Comparison of ENCODE assay signal across 10 mouse cellular contexts in genomic region chrX:77741383-77741782, GRCm38 (mm10). TPM values are rescaled to one million over a fixed set of nuclear protein-coding genes. Genes with fewer than 3 reads are reported as not detected.
A peak's percentile ranks its signal among the peaks of the same experiment; 100 is the strongest.
DNase-seq lines count a peak whose midpoint lies in the region; ATAC-seq and TF ChIP-seq lines count a peak whose summit lies in the region.
"Had no signal": no experiment of that assay in that cellular context is flagged by ENCODE, and none has a peak within 500 bp of the region (broad histone marks: within the 10 kb centered on the region; RNA-seq: fewer than 3 reads in every experiment).

No protein-coding gene starts in this region.

- H3K9me3 ChIP-seq in heart, embryonic 10.5 days: no peaks in the 10 kb centered on the region
- no peaks in the 10 kb centered on the region for H3K9me3 ChIP-seq in forebrain, embryonic 13.5 days (replicated peaks)
- H3K9me3 ChIP-seq: embryonic facial prominence, embryonic 12.5 days; stomach, embryonic 15.5 days had no signal

- H3K4me1 ChIP-seq in heart, embryonic 10.5 days: no peaks in the 10 kb centered on the region
- H3K4me1 ChIP-seq in thymus, adult 2 months (replicated peaks; ENCODE audit: control insufficient read depth, insufficient read depth, low read length): no peaks in the 10 kb centered on the region
- no peaks in the 10 kb centered on the region for H3K4me1 ChIP-seq in small intestine, adult 2 months (ENCODE audit: control insufficient read depth, insufficient read depth, insufficient read length, low read length)
- no peaks in the 10 kb centered on the region for H3K4me1 ChIP-seq in forebrain, embryonic 13.5 days
- H3K4me1 ChIP-seq: embryonic facial prominence, embryonic 12.5 days; stomach, embryonic 15.5 days had no signal

- H3K4me3 ChIP-seq in heart, embryonic 10.5 days: no peak overlapping the region
- H3K4me3 ChIP-seq in thymus, adult 2 months (ENCODE audit: control insufficient read depth, insufficient read depth, low read length): no peak overlapping the region
- H3K4me3 ChIP-seq in small intestine, adult 2 months (ENCODE audit: low read depth, low read length): no peak overlapping the region
- no peak overlapping the region for H3K4me3 ChIP-seq in forebrain, embryonic 13.5 days
- H3K4me3 ChIP-seq: embryonic facial prominence, embryonic 12.5 days; stomach, embryonic 15.5 days had no signal

- no peak for ATAC-seq in forebrain, embryonic 13.5 days

- WGBS in heart, embryonic 10.5 days: 21% methylated on average over 1 of the region's 1 CpGs
- WGBS in thymus, adult 2 months: 0% methylated on average over 1 of the region's 1 CpGs
- 7% methylated on average over 1 of the region's 1 CpGs for WGBS in small intestine, adult 2 months
- WGBS in forebrain, embryonic 13.5 days: 31% methylated on average over 1 of the region's 1 CpGs

- no peak for TF ChIP-seq CTCF in thymus, adult 2 months (IDR thresholded peaks at IDR 0.05; ENCODE audit: borderline replicate concordance, control insufficient read depth, extremely low read depth, insufficient read depth, low read length, poor library complexity)
- TF ChIP-seq CTCF in small intestine, adult 2 months (IDR thresholded peaks at IDR 0.05; ENCODE audit: extremely low read depth, insufficient read length, insufficient replicate concordance, low read depth, low read length): peak; percentile 36; the same call in 1 of the 2 replicates

- no peaks in the 10 kb centered on the region for H3K36me3 ChIP-seq in heart, embryonic 10.5 days
- H3K36me3 ChIP-seq in thymus, adult 2 months (ENCODE audit: control insufficient read depth, insufficient read depth, low read length): no peaks in the 10 kb centered on the region
- no peaks in the 10 kb centered on the region for H3K36me3 ChIP-seq in small intestine, adult 2 months (ENCODE audit: control insufficient read depth, insufficient read depth, low read length)
- no peaks in the 10 kb centered on the region for H3K36me3 ChIP-seq in forebrain, embryonic 13.5 days (ENCODE audit: poor library complexity, severe bottlenecking)
- H3K36me3 ChIP-seq: embryonic facial prominence, embryonic 12.5 days; stomach, embryonic 15.5 days had no signal

- TF ChIP-seq POLR2A in thymus, adult 2 months (IDR thresholded peaks at IDR 0.05; ENCODE audit: control insufficient read depth, extremely low read depth, insufficient read depth, low read length, poor library complexity): no peak
- TF ChIP-seq POLR2A in small intestine, adult 2 months (IDR thresholded peaks at IDR 0.05; ENCODE audit: low read depth, low read length): no peak

- peak; percentile 12 to 49 for DNase-seq in heart, adult 18-20 months
- no peak for DNase-seq in heart, embryonic 10.5 days (ENCODE audit: low spot score)
- DNase-seq in thymus, adult 2 months: peak; percentile 5
- DNase-seq in thymus, adult 18-20 months: no peak
- DNase-seq in c-Kit-positive CD71-positive TER-119-negative erythroid progenitor cells, embryonic 14.5 days (ENCODE audit: low read depth): peak; percentile 5
- DNase-seq in kidney, postnatal 25 days: peak; percentile 47 to 50

- no peak overlapping the region for H3K9ac ChIP-seq in forebrain, embryonic 13.5 days
- H3K9ac ChIP-seq: embryonic facial prominence, embryonic 12.5 days; stomach, embryonic 15.5 days had no signal

- no peak overlapping the region for H3K4me2 ChIP-seq in forebrain, embryonic 13.5 days
- H3K4me2 ChIP-seq: embryonic facial prominence, embryonic 12.5 days; stomach, embryonic 15.5 days had no signal

- no peak overlapping the region for H3K27ac ChIP-seq in heart, embryonic 10.5 days
- H3K27ac ChIP-seq in thymus, adult 2 months (ENCODE audit: control insufficient read depth, insufficient read depth, low read length): no peak overlapping the region
- no peak overlapping the region for H3K27ac ChIP-seq in small intestine, adult 2 months (ENCODE audit: insufficient read depth, low read depth, low read length)
- no peak overlapping the region for H3K27ac ChIP-seq in forebrain, embryonic 13.5 days
- H3K27ac ChIP-seq: embryonic facial prominence, embryonic 12.5 days; stomach, embryonic 15.5 days had no signal

- no peaks in the 10 kb centered on the region for H3K27me3 ChIP-seq in heart, embryonic 10.5 days (ENCODE audit: insufficient read depth, poor library complexity, severe bottlenecking)
- H3K27me3 ChIP-seq in thymus, adult 2 months (ENCODE audit: control insufficient read depth, insufficient read depth, low read length): no peaks in the 10 kb centered on the region
- H3K27me3 ChIP-seq in small intestine, adult 2 months (ENCODE audit: control insufficient read depth, insufficient read depth, low read length): no peaks in the 10 kb centered on the region
- no peaks in the 10 kb centered on the region for H3K27me3 ChIP-seq in forebrain, embryonic 13.5 days
- H3K27me3 ChIP-seq: embryonic facial prominence, embryonic 12.5 days; stomach, embryonic 15.5 days had no signal

RNA-seq across cellular contexts. Expression of gene Prkx, which starts 54.7 kb away (rescaled TPM):
- total RNA-seq in heart, adult 18-20 months (2021): 10 to 100 TPM; 14.6 to 16.5 TPM
- 9.4 and 9.8 TPM in 2 replicates for polyA plus RNA-seq in heart, embryonic 10.5 days (2016; fragmentation: Nextera tagmentation; extraction: Ambion mirVana)
- polyA plus RNA-seq in thymus, adult 2 months (2012; rRNA removed): 17.1 and 20.5 TPM in 2 replicates
- polyA plus RNA-seq in small intestine, adult 2 months (2012; rRNA removed): 5.7 and 20.0 TPM in 2 replicates
- polyA plus RNA-seq in forebrain, embryonic 13.5 days (2015; fragmentation: Nextera tagmentation; extraction: Ambion mirVana): 25.6 and 26.3 TPM in 2 replicates

Comparison
In these comparisons a context has a peak if more than half of its experiments do, and no peak if none do; other contexts are left out.
1. DNase-seq: peak in heart, adult 18-20 months (2 of 2), thymus, adult 2 months (single experiment), c-Kit-positive CD71-positive TER-119-negative erythroid progenitor cells, embryonic 14.5 days (single experiment) and kidney, postnatal 25 days (2 of 2); none in heart, embryonic 10.5 days (single experiment) and thymus, adult 18-20 months (0 of 2).